Mouse (Mus musculus) NIH3T3 (cell line): ENCODE measurements around the gene Cers3.

ENCODE experiments used
- DNase-seq: peaks from one replicate; pipeline ENCODE4 v3.0.0-alpha.2; 2012; ENCODE audit warnings: low read depth

Gene Cers3

DNA sequence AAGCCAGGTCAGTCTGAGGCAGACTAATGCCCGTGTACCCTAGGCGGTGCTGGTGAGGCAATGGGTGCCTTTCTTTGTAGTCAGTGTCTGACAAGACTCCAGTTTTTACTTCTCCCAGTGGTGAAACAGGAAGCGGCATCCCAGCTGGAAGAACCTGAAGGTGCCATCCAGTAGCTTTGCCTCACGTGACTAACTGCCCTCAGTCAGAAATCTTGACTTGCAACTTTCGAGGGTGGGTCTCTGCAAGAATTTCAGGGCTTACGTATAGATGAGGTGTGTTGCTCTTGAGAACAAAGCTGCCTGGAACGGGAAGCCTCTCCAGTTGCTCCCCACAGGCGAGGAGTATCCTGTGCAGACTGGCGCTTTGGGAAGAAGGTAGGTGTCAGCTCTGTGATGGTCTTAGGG lies at the start of gene Cers3:
Cers3 (plus strand) TSS at position 128 of the 405 bp plus-strand sequence.
- DNase-seq: no peak

DNA sequence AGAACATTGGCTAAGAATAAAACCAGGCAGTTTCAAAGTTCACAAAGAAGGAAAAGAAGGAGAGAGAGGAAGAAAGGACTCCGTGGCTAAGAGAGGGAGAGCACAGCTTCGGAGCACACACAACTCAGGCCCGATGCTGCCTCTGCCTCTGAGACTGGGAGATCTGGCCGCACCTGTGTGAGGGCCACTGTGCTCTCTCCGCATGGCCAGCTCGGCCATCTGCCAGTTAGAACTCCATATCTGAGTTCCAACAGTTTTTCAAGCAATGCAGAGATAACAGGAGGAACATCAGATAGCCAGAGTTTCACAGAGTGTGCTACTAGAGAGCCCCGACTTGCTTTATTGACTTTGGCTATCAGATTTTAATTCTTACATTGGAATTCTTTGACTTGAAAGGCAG lies 48.8 kb upstream of the Cers3 start:
- DNase-seq: no peak

DNA sequence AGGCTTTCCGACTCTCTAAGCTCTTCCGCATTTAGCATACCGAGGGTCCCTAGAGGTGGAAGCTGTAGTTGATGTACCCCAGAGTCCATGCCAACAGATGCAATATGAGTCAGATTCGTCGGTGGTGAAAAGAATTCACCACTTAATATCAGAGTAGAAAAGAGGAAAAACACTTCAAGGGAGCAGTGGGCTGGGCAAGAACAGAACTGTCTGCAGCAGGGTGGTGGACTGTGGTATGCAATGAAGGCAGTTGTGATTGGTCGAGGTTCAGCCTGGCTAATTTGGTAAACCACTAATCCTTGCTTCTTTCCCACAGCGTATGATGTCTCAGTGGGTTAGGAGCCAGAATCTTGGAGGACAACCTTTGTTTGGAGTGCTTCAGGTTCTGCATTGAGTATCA lies 40.6 kb upstream of the Cers3 start:
- DNase-seq: no peak

DNA sequence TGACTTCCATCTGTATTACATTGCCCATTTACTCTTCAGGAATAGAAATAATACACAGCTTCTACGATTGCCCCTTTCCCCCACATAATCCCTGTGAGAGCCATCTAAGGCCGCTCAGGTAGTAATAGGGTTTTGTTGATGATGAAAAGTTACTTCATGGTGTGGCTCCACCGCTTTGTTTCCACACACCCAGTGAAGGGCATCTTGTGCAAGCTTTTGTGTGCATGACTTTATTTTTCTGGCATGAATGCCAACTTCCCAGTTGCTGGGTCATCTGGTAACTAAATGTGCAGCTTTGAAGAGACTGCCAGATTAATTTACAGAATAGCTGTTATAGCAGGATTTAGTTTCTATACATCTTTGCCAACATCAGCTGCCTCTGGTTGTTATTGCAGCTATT lies 38.7 kb upstream of the Cers3 start:
- peak; percentile 9 for DNase-seq

DNA sequence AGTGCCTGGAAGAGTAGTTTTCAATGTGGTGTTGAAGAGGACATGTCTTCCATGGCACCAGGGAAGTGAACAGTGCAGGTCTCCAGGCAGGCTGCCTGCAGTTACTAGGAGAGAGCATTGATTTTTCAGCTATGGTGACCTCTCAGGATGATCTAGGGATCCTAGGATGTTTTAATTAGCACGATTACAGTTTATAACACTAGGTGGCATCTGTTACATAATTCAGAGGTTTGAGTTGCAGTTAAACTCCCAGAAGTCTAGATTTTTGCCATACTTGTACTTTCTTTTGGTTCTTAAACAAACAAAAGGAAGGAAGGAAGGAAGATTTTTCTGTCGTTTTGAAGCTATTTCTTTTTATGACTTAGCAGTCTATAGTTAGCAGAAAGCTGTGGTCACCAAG lies 32.1 kb upstream of the Cers3 start:
- DNase-seq: peak; percentile 34

DNA sequence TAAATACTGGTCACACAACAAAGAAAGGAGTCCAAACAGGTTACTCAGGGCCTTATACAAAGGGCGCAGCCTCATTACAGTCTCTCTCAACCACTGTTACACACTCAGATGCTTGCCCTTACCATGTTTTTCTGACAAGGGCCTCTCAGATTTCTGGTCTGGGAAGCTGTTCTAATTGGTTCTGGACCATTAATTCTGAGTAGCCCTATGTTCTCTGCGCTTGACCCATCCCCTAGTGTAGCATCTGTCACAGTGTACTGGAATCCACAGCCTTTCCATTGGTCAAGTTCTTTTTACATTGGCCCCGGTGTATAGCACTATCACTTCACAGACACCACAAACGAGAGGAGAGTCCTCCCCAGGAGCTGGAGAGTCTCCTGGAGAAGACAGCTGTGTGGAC lies 18.8 kb upstream of the Cers3 start:
- DNase-seq: no peak

DNA sequence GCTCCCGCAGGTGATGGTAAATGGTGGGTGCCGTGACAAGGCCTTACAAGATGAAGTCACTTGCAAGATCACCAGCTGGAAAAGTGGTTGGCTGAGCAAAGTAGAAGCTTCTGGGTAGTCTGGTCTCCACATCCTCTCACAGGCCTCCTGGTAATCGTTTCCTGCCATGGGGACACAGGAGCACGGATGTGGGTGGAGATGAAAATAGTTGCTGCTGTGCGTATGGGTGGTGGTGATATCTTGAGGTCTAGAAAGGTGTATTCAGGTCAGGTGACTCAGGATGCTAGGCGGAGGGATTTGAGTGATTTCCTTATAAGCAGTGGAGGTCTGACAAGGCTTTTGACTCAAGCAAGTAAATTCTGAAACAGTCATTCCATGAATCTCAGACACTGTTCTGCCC lies 18.4 kb upstream of the Cers3 start:
- no peak for DNase-seq

DNA sequence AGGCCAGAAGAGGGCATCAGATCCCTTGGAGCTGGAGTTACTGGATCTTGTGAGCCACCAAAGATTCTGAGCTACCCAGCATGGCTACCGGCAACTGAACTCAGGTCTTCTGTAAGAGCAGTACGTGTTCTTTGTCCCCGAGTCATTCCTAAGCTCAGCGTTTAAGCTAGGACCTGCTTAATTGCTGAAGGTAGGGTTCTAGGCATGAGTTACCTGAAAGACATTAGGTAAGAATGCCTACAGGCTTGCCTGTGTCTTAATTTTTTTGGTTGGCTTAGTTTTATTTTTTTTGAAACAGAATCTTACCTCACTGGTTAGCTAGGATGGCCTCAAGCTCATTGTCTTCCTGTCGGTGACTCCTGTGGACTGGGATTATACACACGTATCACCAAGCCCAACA lies 15.2 kb upstream of the Cers3 start:
- no peak for DNase-seq

DNA sequence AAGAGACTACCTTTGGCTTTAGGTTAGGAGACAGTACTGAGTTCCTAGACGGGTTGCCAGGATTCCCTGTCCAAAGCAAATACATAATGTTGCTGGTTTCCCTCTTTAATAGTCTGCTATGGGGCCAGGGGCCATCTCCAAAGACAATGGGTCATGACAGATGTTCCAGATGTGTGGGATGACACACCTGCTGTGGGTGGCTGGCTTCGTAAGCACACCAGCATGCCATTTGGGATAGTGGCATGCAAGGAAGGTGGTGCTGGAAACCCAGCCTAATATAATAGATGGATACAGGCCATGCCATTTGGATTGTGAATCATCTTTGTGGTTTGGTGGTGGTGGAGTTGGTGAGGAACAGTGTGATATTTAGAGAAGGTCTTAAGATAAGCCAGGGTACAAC lies 14.1 kb upstream of the Cers3 start:
- DNase-seq: no peak

DNA sequence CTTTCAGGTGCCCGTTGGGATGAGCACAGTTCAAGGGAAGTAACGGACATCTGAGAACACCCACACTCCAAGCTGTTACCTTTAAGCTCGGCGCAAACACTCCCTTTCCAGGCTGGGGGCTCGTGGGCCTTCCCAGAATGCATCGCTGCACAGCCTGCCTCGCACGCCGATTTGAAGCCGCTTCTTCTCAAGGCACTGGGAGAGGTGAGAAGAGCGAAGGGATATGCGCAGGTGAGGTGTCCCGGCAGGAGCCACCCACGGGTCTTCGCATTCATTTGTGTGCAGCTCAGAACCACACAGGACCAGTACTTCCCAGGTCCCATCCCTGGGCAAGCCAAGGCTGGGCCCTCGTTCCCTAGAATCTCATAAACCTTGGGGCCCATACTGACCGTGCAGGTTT lies 9.9 kb upstream of the Cers3 start:
- DNase-seq: no peak

DNA sequence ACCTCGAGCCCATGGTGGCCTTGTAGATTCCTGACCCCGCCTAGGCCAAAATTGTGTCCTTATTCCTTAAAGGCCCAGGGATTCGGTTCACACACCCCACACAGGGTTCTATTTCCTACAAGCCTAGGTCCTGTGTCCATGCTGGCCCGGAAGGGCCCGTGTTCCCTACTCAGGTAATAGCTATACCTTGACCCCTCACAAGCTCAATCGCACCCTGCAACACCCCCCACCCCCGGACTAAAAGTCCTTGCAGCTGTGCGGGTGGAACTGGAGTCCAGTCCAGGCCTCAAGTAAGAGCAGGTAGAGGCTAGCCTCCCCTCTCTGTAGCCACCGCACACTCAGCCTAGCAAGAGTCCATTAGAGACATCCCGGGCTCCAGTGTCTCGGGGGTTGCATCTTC lies 9.4 kb upstream of the Cers3 start:
- no peak for DNase-seq

DNA sequence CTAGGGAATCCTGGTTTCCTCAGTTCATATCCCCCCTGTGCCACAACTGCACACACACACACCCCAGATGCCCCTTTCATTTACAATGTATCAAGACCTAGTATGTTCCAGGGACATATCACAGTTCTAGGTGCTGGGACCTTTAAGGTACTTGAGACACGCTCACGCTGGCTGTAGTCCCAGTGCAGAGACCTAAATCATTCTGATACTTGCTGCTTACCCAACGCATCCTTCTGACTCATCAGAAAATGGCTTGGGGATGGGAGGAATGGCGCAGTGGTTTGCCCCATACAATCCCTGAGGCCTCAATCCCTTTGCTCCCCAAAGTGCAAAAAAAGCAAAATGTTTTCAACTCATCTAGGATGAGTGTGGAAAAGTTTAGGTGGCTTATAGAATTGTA lies 8.8 kb upstream of the Cers3 start:
- DNase-seq: no peak

DNA sequence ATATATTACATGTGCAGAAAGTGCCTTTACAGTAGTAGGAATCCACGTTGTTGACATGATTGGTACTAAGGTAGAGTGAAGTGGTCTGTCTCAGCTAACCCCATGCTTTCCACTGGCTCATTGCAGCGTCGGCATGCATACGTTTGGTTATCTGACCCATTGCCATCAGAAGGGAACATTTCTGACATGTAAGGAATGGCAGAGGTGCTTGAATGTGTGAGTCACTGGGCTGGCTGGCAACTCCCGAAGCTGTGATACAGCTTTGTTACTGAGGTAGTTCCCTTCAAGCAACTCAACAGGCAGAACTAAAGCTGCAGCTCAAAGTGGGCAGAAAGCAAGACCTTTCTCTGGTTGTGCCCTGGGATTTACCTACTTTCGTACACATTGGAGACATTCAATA lies 8.3 kb upstream of the Cers3 start:
- peak; percentile 19 for DNase-seq

DNA sequence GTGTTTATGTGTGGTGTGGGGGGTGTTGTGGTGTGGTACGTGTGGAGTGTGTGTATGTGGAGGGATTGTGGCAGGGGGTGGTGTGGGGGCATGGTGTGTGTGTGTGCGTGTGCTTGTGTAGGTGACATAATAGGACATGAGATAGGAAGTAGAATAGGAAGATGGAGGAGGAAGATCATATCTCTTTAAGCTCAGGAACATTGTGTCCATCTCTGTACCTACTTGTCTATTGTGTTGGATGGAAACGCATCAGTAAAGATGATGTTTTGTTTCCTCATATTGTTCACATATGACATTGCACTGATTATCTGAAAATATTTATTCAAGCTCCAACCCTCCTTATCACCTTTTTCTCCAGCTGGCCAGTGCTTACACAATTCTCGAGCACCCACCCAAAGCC lies 5.9 kb upstream of the Cers3 start:
- no peak for DNase-seq

DNA sequence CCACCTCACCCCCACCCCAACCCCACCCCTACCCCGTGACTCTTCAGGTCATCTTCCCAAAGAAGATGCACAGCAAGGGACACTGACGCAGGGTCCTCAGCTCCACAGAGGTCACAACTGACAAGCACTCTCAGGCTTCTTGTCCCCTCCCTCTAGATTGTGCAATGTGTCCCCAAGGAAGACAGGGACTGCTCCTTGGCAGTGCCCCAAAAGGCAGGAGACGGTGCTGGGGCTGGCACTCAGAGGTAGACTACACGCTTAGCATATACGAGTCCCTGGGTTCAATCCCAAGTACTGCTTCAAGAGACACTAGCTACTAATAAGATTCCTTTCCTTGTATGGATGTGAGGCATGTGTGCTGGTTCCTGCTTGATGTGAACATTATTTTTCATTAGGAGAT lies 2.3 kb upstream of the Cers3 start:
- DNase-seq: no peak

DNA sequence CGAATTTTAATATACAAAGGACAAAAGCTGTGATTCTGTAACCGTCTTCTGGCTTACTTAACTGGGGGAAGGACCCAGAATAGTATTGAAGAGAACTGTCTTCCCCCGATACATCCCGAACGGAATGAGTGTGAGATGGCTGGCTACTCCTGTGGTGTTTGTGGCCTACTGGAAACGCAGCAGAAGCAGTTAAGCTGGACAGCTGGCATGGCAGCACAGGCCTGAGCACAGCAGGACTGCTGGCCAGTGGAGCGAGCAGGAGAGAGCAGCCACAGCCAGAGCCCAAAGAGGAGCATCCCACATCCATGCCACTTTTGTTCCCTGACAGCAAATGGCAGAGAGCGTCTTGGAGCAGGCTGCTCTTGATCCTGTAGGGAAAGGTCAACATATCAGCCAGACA lies 1.9 kb upstream of the Cers3 start:
- no peak for DNase-seq

DNA sequence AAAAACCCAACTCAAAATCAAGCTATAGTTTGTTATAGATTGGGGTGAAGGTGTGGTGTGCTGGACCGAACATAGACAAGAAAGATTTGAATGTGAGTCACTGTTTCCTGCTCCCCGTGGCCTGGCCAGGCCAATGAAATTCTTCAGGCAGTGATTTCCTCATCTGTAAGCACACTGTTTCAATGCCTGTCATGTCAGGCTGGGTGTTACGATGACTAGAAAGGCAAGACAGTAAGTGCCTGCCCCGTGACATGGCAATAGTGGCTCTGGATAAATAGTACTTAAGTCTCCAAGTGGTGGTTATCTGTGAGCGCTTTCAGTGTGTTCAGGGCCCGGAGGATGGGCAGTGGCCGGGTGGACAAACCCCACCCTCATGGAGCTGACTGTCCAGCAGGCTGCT lies 3.7 kb downstream of the Cers3 start:
- DNase-seq: peak; percentile 32

DNA sequence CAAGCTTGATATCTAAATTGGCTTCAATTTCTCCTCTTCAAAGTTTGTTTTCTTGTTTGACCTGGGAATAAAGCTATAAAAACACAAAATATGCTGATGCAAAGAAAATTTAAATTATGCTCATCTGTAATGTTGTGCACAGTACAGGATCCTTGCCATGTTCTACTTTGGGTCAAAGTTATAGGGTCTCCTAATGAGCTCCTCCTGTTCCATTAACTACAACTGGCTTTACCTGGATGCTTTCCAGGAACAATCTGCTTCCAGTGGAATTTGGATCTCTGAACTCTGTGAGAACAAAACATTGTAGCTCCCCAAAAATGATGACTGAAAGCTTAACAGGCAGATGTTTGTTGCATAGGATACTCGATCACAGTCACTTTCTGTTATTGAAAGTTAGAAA lies 6.7 kb downstream of the Cers3 start:
- no peak for DNase-seq

DNA sequence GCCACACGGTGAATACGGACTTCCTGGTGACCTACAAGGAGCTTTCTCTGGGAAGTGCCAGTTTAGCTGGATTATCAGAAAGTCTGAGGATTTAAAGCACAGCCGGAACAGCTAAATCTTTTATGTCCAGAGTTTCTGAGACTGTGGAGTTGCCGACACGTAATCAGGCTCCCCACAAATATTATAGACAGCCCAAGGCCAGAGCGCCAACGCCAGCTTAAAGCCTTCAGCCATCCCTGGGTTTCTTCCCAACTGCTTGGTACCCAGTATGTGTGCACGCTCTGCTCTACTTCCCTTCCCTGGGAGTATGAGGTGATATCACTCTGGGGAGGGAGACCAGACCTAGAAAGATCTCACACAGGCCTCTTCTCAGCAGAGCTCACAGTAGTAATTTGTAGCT lies 10.5 kb downstream of the Cers3 start:
- DNase-seq: no peak

DNA sequence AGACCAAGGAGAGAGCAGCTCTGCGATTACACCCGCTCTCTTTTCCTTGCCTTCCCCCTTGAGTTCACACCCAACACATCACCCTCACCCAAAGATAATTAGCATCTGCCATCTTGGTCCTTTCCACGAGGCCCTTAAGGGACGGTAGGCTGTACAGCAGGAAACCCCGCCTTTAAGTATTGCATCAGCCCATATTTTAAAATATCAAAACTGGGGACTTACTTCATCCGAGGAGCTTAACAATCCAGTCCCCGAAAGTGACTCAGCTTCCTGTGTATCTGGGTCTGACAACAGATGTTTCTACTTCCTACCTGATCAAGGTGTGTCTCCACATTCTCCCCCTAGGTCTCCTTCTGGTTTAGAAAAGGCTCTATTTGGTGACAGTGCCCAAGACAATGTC lies 12.3 kb downstream of the Cers3 start:
- no peak for DNase-seq

DNA sequence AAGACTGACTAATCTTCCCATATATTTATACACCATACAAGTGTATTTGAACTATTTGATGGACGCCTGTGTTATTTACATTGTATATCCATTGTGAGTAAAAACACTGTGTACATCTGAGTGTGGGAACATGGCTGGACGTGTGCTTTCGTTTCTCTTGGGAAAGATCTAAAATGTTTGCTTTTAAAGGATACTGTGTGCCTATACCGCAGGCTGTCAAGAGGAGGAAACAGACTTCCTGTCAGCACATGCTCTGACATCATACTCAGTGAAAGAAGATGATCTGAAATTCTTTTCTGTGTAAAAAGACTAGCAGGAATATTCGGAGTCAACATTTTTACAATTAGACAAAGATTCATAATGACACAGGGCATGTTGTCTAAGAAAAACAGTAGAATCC lies 26.6 kb downstream of the Cers3 start:
- no peak for DNase-seq

DNA sequence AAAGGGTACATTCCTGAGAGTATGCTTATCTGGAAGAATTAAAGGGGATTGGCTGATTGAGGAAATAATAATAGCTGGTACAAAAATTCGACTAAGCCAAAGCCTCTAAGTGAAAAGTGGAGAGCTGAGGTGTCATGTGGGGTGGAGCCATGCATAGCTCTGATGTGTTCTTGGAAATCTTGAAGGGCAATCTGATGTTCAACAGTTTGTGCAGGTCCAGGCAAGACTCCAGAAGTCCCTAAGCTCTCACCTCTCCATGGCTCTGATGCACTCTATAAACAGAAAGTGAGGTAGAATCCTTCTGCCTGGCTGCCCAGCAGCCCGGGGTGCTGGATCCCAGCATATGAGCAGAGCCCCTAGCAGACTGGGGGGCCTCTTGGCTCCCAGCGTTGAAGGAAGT lies 27.4 kb downstream of the Cers3 start:
- no peak for DNase-seq

DNA sequence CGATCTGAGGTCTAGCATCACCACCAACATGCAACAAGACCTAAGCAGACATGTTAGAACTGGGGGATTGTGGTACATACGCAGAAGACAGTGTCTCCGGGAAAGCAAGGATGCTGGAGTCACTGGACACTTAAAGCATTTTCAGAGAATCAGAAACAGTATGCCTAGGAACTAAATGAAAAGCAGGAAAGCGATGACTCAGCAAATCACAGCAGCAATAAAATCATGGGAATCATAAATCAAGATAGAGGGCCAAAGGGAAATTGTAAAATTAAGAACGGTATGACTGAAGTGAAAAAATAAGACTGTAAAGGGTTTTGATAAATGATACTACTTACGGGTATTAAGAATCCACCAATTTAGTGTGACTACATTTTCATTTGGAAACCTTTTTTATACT lies 27.9 kb downstream of the Cers3 start:
- DNase-seq: no peak

DNA sequence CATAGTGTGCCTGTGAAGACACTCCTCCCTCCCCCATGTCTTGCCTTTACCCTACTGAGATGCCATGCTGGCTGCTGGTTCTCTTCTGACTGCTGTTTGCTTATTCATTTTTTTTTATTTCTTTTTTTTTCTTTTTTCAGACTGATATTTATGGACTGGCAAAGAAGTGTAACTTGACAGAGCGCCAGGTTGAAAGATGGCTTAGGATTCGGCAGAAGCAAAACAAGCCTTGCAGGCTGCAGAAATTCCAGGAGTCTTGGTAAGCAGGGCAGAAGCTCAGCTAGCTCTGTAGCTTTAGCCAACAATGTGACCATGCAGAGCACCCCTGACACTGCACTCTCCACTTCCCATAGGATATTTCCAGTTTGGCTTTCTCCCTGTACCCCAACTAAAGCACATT lies 36.1 kb downstream of the Cers3 start:
- DNase-seq: peak; percentile 21
